Mouse (Mus musculus): Measurements from ENCODE around the gene Pip5k1a. TPM values are rescaled to one million over a fixed set of nuclear protein-coding genes. Genes with fewer than 3 reads are reported as not detected.

Pip5k1a gene
- polyA plus RNA-seq (2015; fragmentation: Nextera tagmentation; extraction: Ambion mirVana) = 17.6 and 17.9 TPM in 2 replicates

DNA sequence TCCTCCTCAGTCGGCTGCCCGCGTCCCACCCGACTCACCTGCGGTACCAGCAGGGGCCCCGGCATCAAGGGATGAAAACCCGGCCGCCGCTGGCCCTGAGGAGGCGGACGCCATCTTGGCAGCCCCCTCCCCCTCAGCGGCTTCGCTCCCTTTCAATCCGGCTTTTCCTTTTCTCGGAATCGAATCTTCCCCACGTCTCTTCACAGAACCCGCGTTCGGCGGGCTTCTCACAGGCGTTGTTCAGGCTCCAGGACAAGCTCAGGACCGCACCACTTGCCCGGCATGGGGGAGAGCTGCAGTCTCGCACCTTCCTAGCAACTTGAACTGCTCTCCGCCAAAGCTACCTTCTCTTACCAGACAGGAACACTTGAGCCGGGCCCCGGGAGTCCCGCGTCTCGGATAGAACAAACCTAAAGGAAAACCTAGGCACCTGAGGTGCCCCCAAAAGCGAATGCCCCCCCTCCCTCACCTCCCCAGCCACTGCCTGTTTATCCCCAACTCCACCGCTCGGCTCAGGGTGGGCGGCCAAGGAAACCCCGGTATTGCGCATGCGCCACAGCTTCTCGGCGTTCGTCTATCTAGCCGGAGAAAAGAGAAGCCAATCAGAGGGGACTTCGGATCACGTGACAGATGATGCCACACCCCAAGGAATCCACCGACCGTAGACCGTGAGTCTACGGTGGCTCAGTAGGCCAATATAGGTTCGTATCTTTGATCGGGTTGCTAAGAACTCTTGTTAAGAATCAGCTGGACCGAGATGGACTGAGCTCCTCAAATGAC lies at the start of gene Pip5k1a:
Gene Pip5k1a (minus strand): TSS at position 593 of the 780 bp plus-strand sequence.
- peak within 1 kb of the TSS; percentile 95 for H3K4me2 ChIP-seq (ENCODE audit: low read depth, low read length)
- no peaks in the 10 kb centered on the region for H3K27me3 ChIP-seq (ENCODE audit: control insufficient read depth, insufficient read depth, low read length)
- no peaks in the 10 kb centered on the region for H3K9me3 ChIP-seq (replicated peaks; ENCODE audit: control insufficient read depth, low read length)
- ATAC-seq (replicated peaks; ENCODE audit: extremely low read depth, insufficient read depth, low FRiP score) = peak; percentile 88
- 1% methylated on average over 51 of the region's 51 CpGs for WGBS
- peak within 1 kb of the TSS; percentile 86 for H3K9ac ChIP-seq (ENCODE audit: low read length)
- H3K27ac ChIP-seq (ENCODE audit: low read length) = peak within 1 kb of the TSS; percentile 88
- peaks cover 12% of the 10 kb centered on the region for H3K4me1 ChIP-seq (ENCODE audit: control insufficient read depth, insufficient read depth, low read length)
- H3K4me3 ChIP-seq (ENCODE audit: low read length) = peak within 1 kb of the TSS; percentile 88
- H3K36me3 ChIP-seq (ENCODE audit: control insufficient read depth, insufficient read depth) = no peaks in the 10 kb centered on the region

DNA sequence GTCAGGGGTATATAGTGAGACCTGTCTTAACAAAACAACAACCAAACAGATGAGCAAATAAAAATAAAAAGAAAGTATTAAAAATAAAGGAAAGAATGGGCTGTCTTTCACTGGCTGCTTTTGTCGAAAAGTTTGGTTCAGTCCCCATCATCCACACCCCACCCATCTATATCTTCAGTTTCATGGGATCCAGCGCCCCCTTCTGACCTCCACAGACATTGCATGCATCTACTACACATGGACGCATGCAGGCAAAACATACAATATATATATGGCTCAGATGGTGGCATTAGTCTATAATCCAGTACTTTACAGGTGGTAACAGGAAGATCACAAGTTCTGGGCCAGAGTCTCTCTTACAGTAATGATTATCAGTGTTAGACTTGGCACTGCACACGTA lies 47.1 kb upstream of the Pip5k1a start:
- no peak overlapping the region for H3K4me2 ChIP-seq (ENCODE audit: low read depth, low read length)
- H3K9ac ChIP-seq (ENCODE audit: low read length) = no peak overlapping the region
- H3K27ac ChIP-seq (ENCODE audit: low read length) = no peak overlapping the region
- H3K4me3 ChIP-seq (ENCODE audit: low read length) = no peak overlapping the region
- no peaks in the 10 kb centered on the region for H3K9me3 ChIP-seq (replicated peaks; ENCODE audit: control insufficient read depth, low read length)
- H3K4me1 ChIP-seq (ENCODE audit: control insufficient read depth, insufficient read depth, low read length) = no peaks in the 10 kb centered on the region
- H3K36me3 ChIP-seq (ENCODE audit: control insufficient read depth, insufficient read depth) = no peaks in the 10 kb centered on the region
- ATAC-seq (replicated peaks; ENCODE audit: extremely low read depth, insufficient read depth, low FRiP score) = no peak
- whole genome bisulfite sequencing = 49% methylated on average over 4 of the region's 4 CpGs
- H3K27me3 ChIP-seq (ENCODE audit: control insufficient read depth, insufficient read depth, low read length) = no peaks in the 10 kb centered on the region

- Histone ChIP-seq H3K27me3 (ENCODE audit: control insufficient read depth, insufficient read depth, low read length) (no peaks in the 10 kb centered on the region), H3K4me3 (ENCODE audit: low read length) (no peak overlapping the region), H3K9ac (ENCODE audit: low read length) (no peak overlapping the region), H3K36me3 (ENCODE audit: control insufficient read depth, insufficient read depth) (no peaks in the 10 kb centered on the region), H3K9me3 (replicated peaks; ENCODE audit: control insufficient read depth, low read length) (no peaks in the 10 kb centered on the region), H3K4me1 (ENCODE audit: control insufficient read depth, insufficient read depth, low read length) (no peaks in the 10 kb centered on the region), H3K4me2 (ENCODE audit: low read depth, low read length) (no peak overlapping the region), H3K27ac (ENCODE audit: low read length) (no peak overlapping the region)
- WGBS = 68% methylated on average over 3 of the region's 3 CpGs
- ATAC-seq (replicated peaks; ENCODE audit: extremely low read depth, insufficient read depth, low FRiP score) = no peak
Observed at GRCm38 (mm10) chr3:95147924-95148323, 41.2 kb upstream of the Pip5k1a start.

DNA sequence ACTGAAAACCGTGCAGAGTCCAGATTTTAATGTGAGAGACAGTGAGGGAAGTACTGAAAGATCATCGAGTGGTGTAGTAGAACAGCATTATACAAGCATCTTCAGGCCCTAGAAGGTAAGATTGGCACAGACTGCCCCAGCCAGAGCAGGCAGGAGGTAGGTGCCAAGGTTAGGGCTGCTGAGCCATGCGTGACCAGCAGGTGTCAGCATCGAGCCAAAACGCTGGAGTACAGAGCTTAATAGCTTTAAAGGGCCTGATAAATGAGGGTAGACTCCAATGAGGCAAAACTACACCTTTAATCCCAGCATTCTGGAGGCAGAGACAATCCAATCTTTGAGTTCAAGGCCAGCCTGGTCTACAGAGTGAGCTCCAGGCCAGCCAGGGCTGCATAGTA lies 35.9 kb upstream of the Pip5k1a start:
- peak; percentile 64 for ATAC-seq (replicated peaks; ENCODE audit: extremely low read depth, insufficient read depth, low FRiP score)
- Histone ChIP-seq H3K36me3 (ENCODE audit: control insufficient read depth, insufficient read depth) (peaks cover 4% of the 10 kb centered on the region; the same call in 1 of the 2 replicates), H3K4me1 (ENCODE audit: control insufficient read depth, insufficient read depth, low read length) (no peaks in the 10 kb centered on the region), H3K4me3 (ENCODE audit: low read length) (no peak overlapping the region), H3K27ac (ENCODE audit: low read length) (no peak overlapping the region), H3K9me3 (replicated peaks; ENCODE audit: control insufficient read depth, low read length) (no peaks in the 10 kb centered on the region), H3K27me3 (ENCODE audit: control insufficient read depth, insufficient read depth, low read length) (no peaks in the 10 kb centered on the region), H3K4me2 (ENCODE audit: low read depth, low read length) (no peak overlapping the region), H3K9ac (ENCODE audit: low read length) (no peak overlapping the region)
- 6% methylated on average over 5 of the region's 5 CpGs for WGBS

DNA sequence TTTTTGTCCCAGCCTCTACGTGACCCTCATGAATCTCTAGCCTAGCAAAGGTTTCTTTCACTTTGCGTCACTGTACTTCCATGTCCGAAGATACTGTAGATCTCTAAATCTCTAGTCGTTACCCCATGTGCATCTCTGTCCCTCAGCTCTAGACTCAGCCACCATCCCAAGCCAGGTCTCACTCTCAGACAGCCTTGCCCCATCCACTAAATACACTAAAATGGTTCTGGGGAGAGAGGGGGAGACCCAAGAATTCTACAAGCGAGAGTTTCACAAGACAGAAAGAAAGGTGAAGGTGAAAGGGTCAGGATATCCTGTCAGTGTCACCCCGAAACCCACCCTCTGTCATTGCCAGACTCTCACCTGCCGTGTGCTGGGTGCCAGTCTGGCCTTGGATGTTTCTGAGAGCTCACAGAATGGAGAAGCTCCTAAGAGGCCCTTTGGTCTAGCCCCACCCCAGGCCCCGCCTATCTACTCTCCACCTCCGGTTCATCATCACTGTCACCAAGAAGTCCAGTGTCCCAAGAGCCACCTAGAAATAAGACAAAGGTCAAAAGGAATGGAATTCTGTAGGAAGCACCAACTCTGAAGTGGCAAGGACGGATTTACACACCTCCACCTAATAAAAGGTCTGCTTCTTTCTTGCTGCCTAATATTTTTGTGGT lies 35.4 kb upstream of the Pip5k1a start, which contains the start of gene Tnfaip8l2:
Gene Tnfaip8l2 (minus strand): TSS at position 409 of the 665 bp plus-strand sequence.
- H3K4me2 ChIP-seq (ENCODE audit: low read depth, low read length) = no peak within 1 kb of the TSS; the same call in 1 of the 2 replicates
- H3K27ac ChIP-seq (ENCODE audit: low read length) = peak within 1 kb of the TSS; percentile 51
- no peak for ATAC-seq (replicated peaks; ENCODE audit: extremely low read depth, insufficient read depth, low FRiP score)

DNA sequence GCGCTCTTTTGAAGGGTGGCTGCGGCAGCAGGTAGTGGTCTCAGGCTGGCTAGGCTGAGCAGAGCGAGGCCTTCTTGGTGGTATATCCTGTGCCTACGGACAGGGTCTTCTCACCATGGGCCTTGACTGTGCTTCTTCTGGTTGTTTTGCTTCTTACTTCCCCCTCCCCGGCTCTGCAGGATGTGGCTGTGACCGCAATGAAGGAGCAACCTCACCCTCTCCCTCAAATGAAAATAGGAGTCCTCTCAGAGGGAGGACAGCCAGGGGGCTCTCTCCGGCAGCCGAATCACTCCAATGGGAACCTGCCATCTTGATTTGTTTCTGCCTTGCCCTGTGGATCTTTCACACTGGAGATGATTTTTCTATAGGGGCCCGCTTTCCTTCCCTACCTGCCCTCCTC lies 34.7 kb upstream of the Pip5k1a start:
- no peak overlapping the region for H3K9ac ChIP-seq (ENCODE audit: low read length)
- 80% methylated on average over 9 of the region's 9 CpGs for WGBS
- peak overlapping the region; percentile 51 for H3K27ac ChIP-seq (ENCODE audit: low read length)
- ATAC-seq (replicated peaks; ENCODE audit: extremely low read depth, insufficient read depth, low FRiP score) = no peak
- no peaks in the 10 kb centered on the region for H3K4me1 ChIP-seq (ENCODE audit: control insufficient read depth, insufficient read depth, low read length)
- H3K27me3 ChIP-seq (ENCODE audit: control insufficient read depth, insufficient read depth, low read length) = no peaks in the 10 kb centered on the region
- no peak overlapping the region for H3K4me2 ChIP-seq (ENCODE audit: low read depth, low read length)
- H3K36me3 ChIP-seq (ENCODE audit: control insufficient read depth, insufficient read depth) = peaks cover 4% of the 10 kb centered on the region; the same call in 1 of the 2 replicates
- no peaks in the 10 kb centered on the region for H3K9me3 ChIP-seq (replicated peaks; ENCODE audit: control insufficient read depth, low read length)
- H3K4me3 ChIP-seq (ENCODE audit: low read length) = 0 out of 2 replicates have a peak overlapping the region, but pooled peaks have one; percentile 6

More for the DNA sequence above, 35.4 kb upstream of the Pip5k1a start, which contains the start of gene Tnfaip8l2:
- 73% methylated on average over 10 of the region's 10 CpGs for WGBS
- Histone ChIP-seq H3K27me3 (ENCODE audit: control insufficient read depth, insufficient read depth, low read length) (no peaks in the 10 kb centered on the region), H3K4me3 (ENCODE audit: low read length) (peak within 1 kb of the TSS; percentile 6; the same call in 1 of the 2 replicates), H3K9ac (ENCODE audit: low read length) (no peak within 1 kb of the TSS; the same call in 1 of the 2 replicates), H3K36me3 (ENCODE audit: control insufficient read depth, insufficient read depth) (peaks cover 4% of the 10 kb centered on the region; the same call in 1 of the 2 replicates), H3K4me1 (ENCODE audit: control insufficient read depth, insufficient read depth, low read length) (no peaks in the 10 kb centered on the region), H3K9me3 (replicated peaks; ENCODE audit: control insufficient read depth, low read length) (no peaks in the 10 kb centered on the region)

DNA sequence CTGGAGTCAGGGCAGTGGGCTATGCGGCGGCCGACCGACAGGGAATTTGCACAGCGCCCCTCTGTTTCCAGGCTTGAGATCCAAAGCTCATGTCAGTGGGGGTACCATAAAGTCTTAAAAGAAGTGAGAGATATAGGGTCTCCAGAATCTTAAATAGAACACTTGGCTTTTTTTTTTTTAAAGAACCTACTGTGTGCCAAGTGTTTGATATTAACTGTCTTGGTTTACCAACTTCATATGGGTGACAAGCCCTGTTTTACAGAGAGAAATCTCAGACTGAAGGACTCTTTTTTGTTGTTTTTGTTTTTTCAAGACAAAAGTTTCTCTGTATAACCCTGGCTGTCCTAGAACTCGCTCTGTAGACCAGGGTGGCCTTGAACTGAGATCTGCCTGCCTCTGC lies 34.1 kb upstream of the Pip5k1a start:
- ATAC-seq (replicated peaks; ENCODE audit: extremely low read depth, insufficient read depth, low FRiP score) = no peak
- H3K4me2 ChIP-seq (ENCODE audit: low read depth, low read length) = no peak overlapping the region
- WGBS = 88% methylated on average over 6 of the region's 6 CpGs
- no peaks in the 10 kb centered on the region for H3K9me3 ChIP-seq (replicated peaks; ENCODE audit: control insufficient read depth, low read length)
- H3K9ac ChIP-seq (ENCODE audit: low read length) = no peak overlapping the region
- H3K36me3 ChIP-seq (ENCODE audit: control insufficient read depth, insufficient read depth) = peaks cover 4% of the 10 kb centered on the region; the same call in 1 of the 2 replicates
- no peaks in the 10 kb centered on the region for H3K27me3 ChIP-seq (ENCODE audit: control insufficient read depth, insufficient read depth, low read length)
- H3K4me3 ChIP-seq (ENCODE audit: low read length) = no peak overlapping the region
- H3K4me1 ChIP-seq (ENCODE audit: control insufficient read depth, insufficient read depth, low read length) = no peaks in the 10 kb centered on the region
- H3K27ac ChIP-seq (ENCODE audit: low read length) = no peak overlapping the region

- H3K36me3 ChIP-seq (ENCODE audit: control insufficient read depth, insufficient read depth) = peaks cover 4% of the 10 kb centered on the region; the same call in 1 of the 2 replicates
- H3K4me2 ChIP-seq (ENCODE audit: low read depth, low read length) = peak overlapping the region; percentile 3
- peaks cover 5% of the 10 kb centered on the region for H3K4me1 ChIP-seq (ENCODE audit: control insufficient read depth, insufficient read depth, low read length)
- H3K27me3 ChIP-seq (ENCODE audit: control insufficient read depth, insufficient read depth, low read length) = no peaks in the 10 kb centered on the region
- ATAC-seq (replicated peaks; ENCODE audit: extremely low read depth, insufficient read depth, low FRiP score) = no peak
- no peak overlapping the region for H3K9ac ChIP-seq (ENCODE audit: low read length)
- H3K27ac ChIP-seq (ENCODE audit: low read length) = no peak overlapping the region
- 66% methylated on average over 18 of the region's 18 CpGs for WGBS
- no peaks in the 10 kb centered on the region for H3K9me3 ChIP-seq (replicated peaks; ENCODE audit: control insufficient read depth, low read length)
- H3K4me3 ChIP-seq (ENCODE audit: low read length) = no peak overlapping the region
Observed at GRCm38 (mm10) chr3:95140289-95140595, 33.5 kb upstream of the Pip5k1a start.
